Mouse (Mus musculus): ENCODE data around the gene Mrps23.

DNA sequence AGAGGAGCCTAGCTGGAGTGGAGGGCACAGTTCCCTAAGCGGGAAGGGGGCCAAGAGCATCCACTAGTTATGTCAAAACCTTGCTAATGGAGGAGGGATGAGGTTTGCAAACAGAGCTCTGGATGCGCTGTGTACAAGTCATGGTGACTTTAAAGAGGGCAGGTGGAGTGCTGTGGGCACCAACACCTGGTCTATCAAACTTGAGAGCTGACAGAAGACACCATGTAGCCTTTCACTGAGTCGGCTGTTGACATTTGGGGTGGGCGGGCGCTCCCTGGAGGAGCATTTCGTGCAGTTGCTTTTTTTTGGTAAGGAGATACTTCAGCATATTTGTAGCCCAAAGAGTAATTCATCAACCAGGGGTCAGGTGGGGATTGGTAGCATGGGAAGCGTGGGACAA is 47.1 kb downstream of the Mrps23 start:
- TF ChIP-seq GATA1 (IDR thresholded peaks at IDR 0.05; ENCODE audit: borderline replicate concordance, low read length) (no peak), FLI1 (IDR thresholded peaks at IDR 0.05; ENCODE audit: low read length) (no peak)
